Mouse (Mus musculus): ENCODE results near the gene Ifngr2.
"Not testable (repeated sequence)": the region's sequence is repeated elsewhere in the genome, so short reads cannot be mapped to it uniquely, and the experiment has no call there.

The Ifngr2 gene

DNA sequence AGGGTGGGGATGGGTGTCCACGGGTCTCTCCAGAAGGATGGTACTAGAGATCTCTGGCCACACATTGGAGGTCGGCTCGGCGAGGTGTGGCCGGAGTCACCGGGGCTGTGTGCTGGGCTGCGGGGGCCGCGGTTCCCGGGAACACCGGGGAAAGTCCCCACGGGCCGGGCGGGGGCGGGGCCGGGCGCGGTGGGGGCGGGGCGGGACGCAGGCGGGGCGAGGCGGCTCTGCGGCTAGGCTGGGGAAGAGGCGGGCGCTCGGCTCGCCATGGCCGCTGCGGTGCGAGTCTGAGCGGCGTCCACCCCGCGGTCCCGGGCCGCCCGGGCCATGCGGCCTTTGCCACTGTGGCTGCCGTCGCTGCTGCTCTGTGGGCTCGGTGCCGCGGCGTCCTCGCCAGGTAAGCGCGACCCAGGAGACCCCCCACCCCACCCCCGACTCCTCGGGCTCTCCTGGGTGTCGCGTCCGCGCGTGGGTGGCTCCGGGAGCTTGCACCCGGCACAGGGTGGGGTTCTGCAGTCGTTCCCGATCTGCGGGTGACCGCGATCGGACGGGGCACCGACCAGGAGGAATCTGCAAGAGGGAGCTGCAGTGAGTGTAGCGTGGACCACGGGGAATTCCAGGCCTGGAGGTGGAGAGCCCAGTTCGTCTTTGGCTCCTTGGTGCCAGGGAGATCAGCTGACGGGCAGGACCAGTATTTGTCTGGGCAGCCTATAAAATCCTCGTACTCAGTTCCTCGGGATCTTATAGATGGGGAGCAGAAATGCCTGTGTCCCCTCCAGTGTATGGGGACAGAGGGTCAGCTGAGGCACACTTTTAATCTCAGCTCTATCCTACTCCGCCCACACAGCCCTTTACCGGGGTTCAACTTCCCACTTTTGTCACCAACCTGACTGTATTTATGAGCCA lies at the start of gene Ifngr2:
TSS of gene Ifngr2 (plus strand) at position 237 of the 906 bp plus-strand sequence.
- peak; percentile 66 for DNase-seq

DNA sequence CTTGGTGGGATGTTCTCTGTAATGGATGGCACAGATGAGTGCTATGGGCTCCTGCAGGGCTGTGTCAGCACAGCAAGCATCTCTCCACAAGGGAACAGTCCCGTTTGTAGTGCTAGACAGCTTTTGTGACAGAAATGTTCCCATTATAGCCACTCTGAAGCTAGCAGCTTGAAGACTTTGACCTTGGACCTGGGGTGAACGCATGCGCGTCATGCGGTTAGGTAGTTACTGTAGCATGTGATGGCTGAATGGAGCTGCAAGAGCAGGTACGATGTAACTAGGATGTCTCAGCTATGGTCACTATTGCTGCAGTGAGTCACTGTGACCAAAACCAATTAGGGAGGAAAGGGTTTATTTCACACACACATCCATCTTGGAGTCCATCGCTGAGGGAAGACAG lies 48.8 kb upstream of the Ifngr2 start:
- DNase-seq: no peak

DNA sequence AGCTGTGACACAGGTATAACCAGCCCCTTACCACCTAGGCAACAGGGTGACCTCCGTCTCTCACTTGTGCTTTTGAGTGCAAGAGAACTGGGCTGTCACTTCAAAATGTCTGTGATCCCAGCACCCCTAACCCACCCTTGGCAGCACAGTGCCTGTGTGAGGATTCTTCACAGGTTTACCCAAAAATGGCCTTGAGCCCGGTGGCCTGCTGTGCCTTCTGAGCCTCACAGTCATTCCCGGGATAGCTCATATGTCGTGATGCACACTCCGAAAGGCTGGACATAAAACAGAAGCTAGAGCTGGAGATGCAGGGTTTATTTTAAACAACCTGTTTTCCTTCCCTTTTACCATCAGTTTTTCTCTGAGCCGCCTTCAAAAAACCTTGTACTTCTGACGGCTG lies 42.2 kb upstream of the Ifngr2 start:
- DNase-seq: peak; percentile 49

DNA sequence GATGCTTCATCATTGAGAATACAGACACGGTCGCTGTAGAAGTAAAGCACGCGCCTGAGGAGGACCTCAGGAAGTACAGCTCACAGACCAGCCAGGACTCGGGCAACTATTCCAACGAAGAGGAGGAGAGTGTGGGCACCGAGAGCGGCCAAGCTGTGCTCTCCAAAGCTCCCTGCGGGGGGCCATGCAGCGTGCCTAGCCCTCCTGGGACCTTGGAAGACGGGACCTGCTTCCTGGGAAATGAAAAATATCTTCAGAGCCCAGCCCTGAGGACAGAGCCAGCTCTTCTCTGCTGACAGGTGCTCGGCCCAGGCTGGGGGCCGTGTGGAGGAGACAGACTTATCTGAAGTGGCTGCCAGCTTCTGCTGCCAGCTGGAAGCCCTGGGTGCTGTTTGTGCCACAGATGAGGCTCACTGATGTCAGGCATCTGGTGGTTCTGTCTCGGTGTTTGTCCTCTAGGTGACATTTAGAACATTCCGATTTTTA lies 41.7 kb upstream of the Ifngr2 start:
- peak; percentile 76 for DNase-seq

GRCm38 (mm10) chr16:91506396-91506795 lies 40.5 kb upstream of the Ifngr2 start:
- DNase-seq: peak; percentile 42

- DNase-seq: peak; percentile 71
Observed at GRCm38 (mm10) chr16:91512161-91512787, 34.6 kb upstream of the Ifngr2 start.

- DNase-seq: no peak
Observed at GRCm38 (mm10) chr16:91513099-91513498, 33.8 kb upstream of the Ifngr2 start.

GRCm38 (mm10) chr16:91517020-91517419 lies 29.9 kb upstream of the Ifngr2 start:
- DNase-seq: no peak

DNA sequence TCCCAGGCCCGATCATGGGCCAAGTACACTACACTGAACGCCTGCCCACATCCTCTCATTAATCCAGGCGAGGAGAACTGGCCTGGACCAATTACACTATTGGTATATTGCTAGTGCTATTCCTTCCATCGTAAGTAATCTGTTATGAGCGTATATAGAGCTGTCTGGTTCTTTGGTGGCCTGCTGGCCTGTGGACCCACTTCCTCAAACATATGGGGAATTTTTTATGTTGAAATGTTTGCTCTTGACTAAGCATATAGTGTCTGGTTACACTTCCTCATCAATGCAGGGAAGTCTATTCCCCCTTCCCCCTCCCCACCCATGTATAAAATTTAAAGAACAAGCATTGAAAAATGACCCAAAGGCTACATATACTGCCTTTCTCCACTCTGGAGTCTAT lies 24.8 kb upstream of the Ifngr2 start:
- no peak for DNase-seq

DNA sequence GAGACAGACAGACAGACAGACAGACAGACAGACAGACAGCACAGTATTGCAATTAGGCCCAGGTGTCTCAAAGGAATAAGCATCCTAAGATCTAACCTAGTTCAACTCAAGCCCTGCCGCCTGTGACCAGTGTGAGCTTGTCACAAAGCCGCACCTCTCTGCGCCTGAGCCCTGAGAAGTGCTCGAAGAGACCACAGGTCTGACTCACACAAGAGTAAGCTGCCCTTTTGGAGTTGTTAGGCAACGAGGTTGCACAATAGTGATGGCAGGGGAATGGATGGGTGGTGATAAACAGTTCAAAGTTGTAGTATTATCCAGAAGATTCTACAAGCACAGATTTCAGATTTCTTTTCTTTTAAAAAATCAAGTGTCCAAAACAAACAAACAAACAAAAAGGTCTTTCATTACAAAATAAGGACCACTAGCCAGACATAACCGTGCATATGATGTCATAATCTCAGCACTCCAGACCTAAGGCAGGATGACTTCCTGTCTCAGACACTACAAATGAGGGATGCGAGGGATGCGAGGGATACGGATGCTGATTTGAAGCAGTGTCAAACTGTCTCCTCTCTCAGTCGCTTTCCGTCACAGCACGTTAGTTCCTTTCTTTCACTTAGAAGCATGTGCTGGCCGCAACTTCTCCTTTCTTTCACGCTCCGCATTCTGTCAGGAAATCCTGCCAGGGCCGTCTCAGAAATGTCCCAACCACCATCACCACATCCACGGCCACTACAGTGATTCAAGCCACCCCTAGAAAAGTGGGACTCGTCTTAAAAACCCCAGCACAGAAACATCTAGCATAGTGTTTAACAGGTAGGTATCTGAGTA lies 24.2 kb upstream of the Ifngr2 start:
- DNase-seq: no peak

- no peak for DNase-seq
Observed at GRCm38 (mm10) chr16:91524206-91524605, 22.7 kb upstream of the Ifngr2 start.

DNA sequence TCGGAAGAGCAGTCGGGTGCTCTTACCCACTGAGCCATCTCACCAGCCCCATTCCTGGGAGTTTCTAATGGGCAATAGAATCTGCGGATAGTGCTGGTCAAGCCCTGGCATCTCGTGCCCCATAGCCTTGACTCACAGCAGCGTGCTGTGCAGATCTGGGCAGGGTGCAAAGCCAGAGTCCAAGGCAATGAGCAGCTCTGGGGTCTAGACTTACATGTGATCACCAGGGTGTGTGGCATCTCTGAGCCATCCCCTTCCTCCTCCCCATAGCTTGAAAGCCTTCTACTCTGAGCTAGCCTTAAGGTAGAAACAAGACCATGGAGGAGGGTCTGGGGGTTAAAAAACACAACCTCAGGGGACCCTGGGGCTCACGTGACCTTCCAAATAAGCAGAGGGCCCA lies 20.6 kb upstream of the Ifngr2 start:
- no peak for DNase-seq

DNA sequence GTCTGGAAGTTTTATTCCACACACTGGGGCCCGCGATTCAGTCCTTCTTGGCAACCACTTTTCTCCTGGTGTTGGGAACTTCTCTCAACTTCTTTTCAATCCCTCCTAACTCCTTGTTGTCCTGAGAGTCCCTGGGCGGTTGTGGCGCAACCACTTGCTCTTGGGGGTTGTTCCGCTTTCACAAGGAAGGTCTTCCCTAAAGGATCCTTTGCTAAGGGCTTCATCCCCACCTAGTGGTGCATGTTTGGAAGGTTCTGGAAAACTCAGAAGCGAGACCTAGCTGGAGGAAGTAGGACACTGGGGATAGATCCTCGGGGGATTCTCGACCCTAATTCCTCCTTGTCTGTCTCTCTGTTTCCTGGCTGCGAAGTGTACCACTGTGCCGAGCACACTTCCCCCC lies 19.8 kb upstream of the Ifngr2 start:
- DNase-seq: no peak

- DNase-seq: no peak
Observed at GRCm38 (mm10) chr16:91527500-91527899, 19.4 kb upstream of the Ifngr2 start.

DNA sequence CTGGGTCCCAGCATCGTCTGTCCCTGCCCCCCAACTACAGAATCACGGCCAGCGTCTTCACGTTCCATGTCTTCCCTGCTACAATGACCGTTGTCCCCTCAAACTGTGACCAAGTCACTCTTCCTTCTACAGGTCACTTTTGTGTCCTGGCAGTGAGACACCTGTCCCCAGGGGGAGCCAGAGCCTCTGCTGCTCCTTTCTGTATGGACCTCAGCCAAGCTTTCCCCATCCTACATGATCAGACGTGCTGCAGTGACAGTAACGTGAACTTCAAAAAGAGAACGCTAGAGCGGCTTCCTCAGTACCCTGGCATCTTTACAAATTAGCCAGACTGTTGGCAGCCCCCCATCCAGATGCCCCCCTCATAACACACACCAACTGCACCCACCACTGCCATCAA lies 18.3 kb upstream of the Ifngr2 start:
- DNase-seq: no peak

DNA sequence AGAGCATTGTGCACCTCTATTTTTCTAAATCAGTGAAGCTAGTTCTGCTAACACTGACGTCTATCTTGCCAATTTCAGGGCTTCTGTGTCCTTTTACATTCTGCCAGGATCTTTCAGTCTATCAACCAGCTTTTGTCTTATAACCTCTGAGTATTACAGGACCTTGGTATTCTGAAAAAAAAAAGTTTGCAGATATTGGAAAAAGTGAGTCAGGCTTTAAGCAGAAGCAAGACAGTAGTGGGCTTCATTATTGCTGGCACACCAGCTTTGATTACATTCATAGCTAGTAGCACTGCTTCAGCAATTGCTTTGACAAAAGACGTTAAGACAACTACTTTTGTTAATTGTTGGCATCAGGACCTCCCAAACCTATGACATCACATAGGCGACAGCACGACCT lies 16.0 kb upstream of the Ifngr2 start:
- DNase-seq: not testable (repeated sequence)

GRCm38 (mm10) chr16:91531856-91532255 lies 15.0 kb upstream of the Ifngr2 start:
- DNase-seq: no peak

DNA sequence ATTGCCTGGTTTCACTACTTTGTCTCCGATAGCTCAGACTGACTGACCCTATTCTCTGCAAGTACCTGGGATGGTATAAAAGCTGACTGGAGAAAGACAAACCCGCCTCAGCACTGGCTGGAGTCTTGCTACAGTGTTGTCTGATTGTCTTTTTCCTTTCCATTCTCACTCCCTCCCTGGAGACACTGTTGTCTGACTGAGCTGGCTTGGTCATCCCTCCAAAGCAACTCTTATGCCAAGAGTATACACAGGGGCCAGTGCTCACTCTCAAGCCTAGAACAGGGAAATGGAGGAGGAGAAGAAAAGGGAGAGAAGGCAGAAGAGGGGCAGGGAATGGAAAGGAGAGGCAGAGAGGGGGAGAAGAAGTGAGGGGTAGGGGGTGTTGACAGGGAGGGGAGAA lies 14.4 kb upstream of the Ifngr2 start:
- DNase-seq: no peak

- DNase-seq: no peak
Observed at GRCm38 (mm10) chr16:91533097-91534001, 13.5 kb upstream of the Ifngr2 start.

- DNase-seq: no peak
Observed at GRCm38 (mm10) chr16:91534477-91534876, 12.4 kb upstream of the Ifngr2 start.

GRCm38 (mm10) chr16:91534888-91535287 lies 12.0 kb upstream of the Ifngr2 start:
- DNase-seq: no peak

DNA sequence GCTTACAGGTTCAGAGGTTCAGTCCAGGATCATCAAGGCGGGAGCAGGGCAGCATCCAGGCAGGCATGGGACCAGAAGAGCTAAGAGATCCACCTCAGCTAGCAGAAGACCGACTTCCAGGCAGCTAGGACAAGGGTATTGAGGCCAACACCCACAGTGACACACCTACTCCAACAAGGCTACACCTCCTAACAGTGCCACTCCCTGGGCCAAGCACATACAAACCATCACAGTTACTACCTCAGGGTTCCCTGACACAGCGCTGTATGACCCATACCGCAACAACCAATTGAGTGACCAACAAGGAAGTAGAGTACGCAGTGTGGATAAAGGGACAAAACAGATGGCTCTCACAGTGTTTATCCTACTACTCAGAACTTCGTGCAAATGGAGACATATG lies 10.5 kb upstream of the Ifngr2 start:
- no peak for DNase-seq

Data from cerebellum, adult 9-11 months (tissue).